Mouse (Mus musculus): ENCODE results near the gene D330020A13Rik. TPM values are rescaled to one million over a fixed set of nuclear protein-coding genes. Genes with fewer than 3 reads are reported as not detected.

The D330020A13Rik gene
- not detected in 4 replicates for total RNA-seq (2023; ENCODE audit: inconsistent age)

DNA sequence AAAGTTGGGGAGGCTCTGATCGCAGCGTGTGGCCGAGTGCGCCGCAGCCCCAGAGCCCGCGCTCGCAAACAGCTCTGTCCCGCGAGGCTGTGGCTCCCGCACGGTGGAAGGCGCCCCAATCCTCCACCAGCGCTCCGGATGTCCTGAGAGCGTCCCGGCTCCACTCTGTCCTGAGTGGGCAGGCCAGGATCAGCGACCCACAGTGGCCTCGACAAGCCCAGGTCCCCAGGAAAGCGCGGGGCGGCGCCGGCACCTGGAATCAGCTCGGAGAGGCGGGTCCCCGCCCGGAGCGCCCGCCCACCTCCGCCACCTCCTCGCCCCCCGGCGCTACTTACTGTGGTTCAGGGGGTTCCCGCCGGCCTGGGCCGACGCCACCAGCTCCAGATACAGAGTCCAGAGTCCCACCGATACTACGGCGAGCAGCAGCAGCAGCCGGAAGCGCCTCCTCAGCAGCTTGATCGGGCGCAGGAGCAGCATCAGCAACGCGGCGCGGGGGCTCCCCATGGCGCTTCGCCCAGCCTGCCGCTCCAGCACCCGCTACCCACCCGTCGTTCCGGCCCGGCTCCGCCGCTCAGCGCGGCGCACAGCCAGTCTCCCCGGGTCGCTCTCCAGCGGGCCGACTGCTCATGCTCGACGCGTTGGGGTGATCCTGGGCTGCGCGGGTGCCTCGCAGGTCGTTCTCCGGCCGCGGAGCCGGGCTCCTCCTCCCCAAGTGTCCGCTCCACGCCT is at the start of gene D330020A13Rik, which contains the start of gene B4galnt3:
Gene D330020A13Rik (plus strand): TSS at position 309 of the 729 bp plus-strand sequence.
Gene B4galnt3 (minus strand): TSS at position 504 of the 729 bp plus-strand sequence.

Other genes starting within 250 kb of the D330020A13Rik start
- not detected in 4 replicates for gene Ninj2, start 201.0 kb upstream of the D330020A13Rik start, total RNA-seq (2023; ENCODE audit: inconsistent age)
- gene B4galnt3, start 195 bp downstream of the D330020A13Rik start, total RNA-seq (2023; ENCODE audit: inconsistent age) = not detected in 4 replicates
- gene Kdm5a, start 69.8 kb downstream of the D330020A13Rik start, total RNA-seq (2023; ENCODE audit: inconsistent age) = 148 to 174 TPM (median 162 TPM) in 4 replicates
- 12.0 to 13.2 TPM (median 12.5 TPM) in 4 replicates for gene Ccdc77, start 70.0 kb downstream of the D330020A13Rik start, total RNA-seq (2023; ENCODE audit: inconsistent age)
- gene Il17ra, start 168.9 kb downstream of the D330020A13Rik start, total RNA-seq (2023; ENCODE audit: inconsistent age) = 142 to 150 TPM (median 145 TPM) in 4 replicates
- 0.18 TPM in 1 of 4 replicates, not detected in the others for gene Tmem121b, start 199.4 kb downstream of the D330020A13Rik start, total RNA-seq (2023; ENCODE audit: inconsistent age)
- gene Hdhd5, start 237.0 kb downstream of the D330020A13Rik start, total RNA-seq (2023; ENCODE audit: inconsistent age) = 28.7 to 34.3 TPM (median 30.4 TPM) in 4 replicates